Mouse (Mus musculus): ENCODE results near the gene Pdpr. TPM values are rescaled to one million over a fixed set of nuclear protein-coding genes. Genes with fewer than 3 reads are reported as not detected.
"Not testable (repeated sequence)": the region's sequence is repeated elsewhere in the genome, so short reads cannot be mapped to it uniquely, and the experiment has no call there.

Gene Pdpr
- polyA plus RNA-seq, 1 experiment = 0.05 TPM

- H3K27me3 ChIP-seq (ENCODE audit: control insufficient read depth) = peaks cover 10% of the 10 kb centered on the region
- peaks cover 14% of the 10 kb centered on the region for H3K36me3 ChIP-seq (ENCODE audit: control insufficient read depth)
- peaks cover 31% of the 10 kb centered on the region for H3K4me1 ChIP-seq (ENCODE audit: control insufficient read depth)
- TF ChIP-seq GATA1 (IDR thresholded peaks at IDR 0.05; ENCODE audit: low read length) (no peak), TAL1 (IDR thresholded peaks at IDR 0.05; ENCODE audit: low read length) (no peak)
- no peaks in the 10 kb centered on the region for H3K9me3 ChIP-seq (ENCODE audit: control insufficient read depth, low read length)
- H3K4me3 ChIP-seq (replicated peaks) = no peak overlapping the region
Observed at GRCm38 (mm10) chr8:111142521-111142920, 48.1 kb downstream of the Pdpr start.

- Histone ChIP-seq H3K4me3 (replicated peaks) (peak overlapping the region; percentile 72), H3K4me1 (ENCODE audit: control insufficient read depth) (peaks cover 31% of the 10 kb centered on the region), H3K27me3 (ENCODE audit: control insufficient read depth) (peaks cover 14% of the 10 kb centered on the region)
- not testable (repeated sequence) for H3K36me3 ChIP-seq (ENCODE audit: control insufficient read depth); H3K9me3 ChIP-seq (ENCODE audit: control insufficient read depth, low read length)
Observed at GRCm38 (mm10) chr8:111144901-111145459, 50.5 kb downstream of the Pdpr start.

GRCm38 (mm10) chr8:111145460-111146012 lies 51.1 kb downstream of the Pdpr start:
- Histone ChIP-seq H3K4me3 (replicated peaks) (peak overlapping the region; percentile 72), H3K4me1 (ENCODE audit: control insufficient read depth) (peaks cover 29% of the 10 kb centered on the region), H3K27me3 (ENCODE audit: control insufficient read depth) (peaks cover 14% of the 10 kb centered on the region)
- H3K9me3 ChIP-seq (ENCODE audit: control insufficient read depth, low read length); H3K36me3 ChIP-seq (ENCODE audit: control insufficient read depth): not testable (repeated sequence)

- TF ChIP-seq TAL1 (IDR thresholded peaks at IDR 0.05; ENCODE audit: low read length) (no peak), GATA1 (IDR thresholded peaks at IDR 0.05; ENCODE audit: low read length) (no peak)
- Histone ChIP-seq H3K4me3 (replicated peaks) (no peak overlapping the region), H3K4me1 (ENCODE audit: control insufficient read depth) (no peaks in the 10 kb centered on the region), H3K36me3 (ENCODE audit: control insufficient read depth) (peaks cover 70% of the 10 kb centered on the region), H3K27me3 (ENCODE audit: control insufficient read depth) (no peaks in the 10 kb centered on the region), H3K9me3 (ENCODE audit: control insufficient read depth, low read length) (no peaks in the 10 kb centered on the region)
Observed at GRCm38 (mm10) chr8:111155721-111156436, 61.4 kb downstream of the Pdpr start.

- Histone ChIP-seq H3K27me3 (ENCODE audit: control insufficient read depth) (no peaks in the 10 kb centered on the region), H3K9me3 (ENCODE audit: control insufficient read depth, low read length) (no peaks in the 10 kb centered on the region), H3K36me3 (ENCODE audit: control insufficient read depth) (peaks cover 87% of the 10 kb centered on the region), H3K4me1 (ENCODE audit: control insufficient read depth) (no peaks in the 10 kb centered on the region), H3K4me3 (replicated peaks) (no peak overlapping the region)
- TF ChIP-seq GATA1 (IDR thresholded peaks at IDR 0.05; ENCODE audit: low read length) (no peak), TAL1 (IDR thresholded peaks at IDR 0.05; ENCODE audit: low read length) (no peak)
Observed at GRCm38 (mm10) chr8:111157617-111158016, 63.2 kb downstream of the Pdpr start.

- peaks cover 88% of the 10 kb centered on the region for H3K36me3 ChIP-seq (ENCODE audit: control insufficient read depth)
- no peaks in the 10 kb centered on the region for H3K4me1 ChIP-seq (ENCODE audit: control insufficient read depth)
- H3K4me3 ChIP-seq (replicated peaks) = no peak overlapping the region
- TF ChIP-seq GATA1 (IDR thresholded peaks at IDR 0.05; ENCODE audit: low read length) = no peak
- no peak for TF ChIP-seq TAL1 (IDR thresholded peaks at IDR 0.05; ENCODE audit: low read length)
- H3K9me3 ChIP-seq (ENCODE audit: control insufficient read depth, low read length) = no peaks in the 10 kb centered on the region
- no peaks in the 10 kb centered on the region for H3K27me3 ChIP-seq (ENCODE audit: control insufficient read depth)
Observed at GRCm38 (mm10) chr8:111171661-111172060, 77.2 kb downstream of the Pdpr start.

GRCm38 (mm10) chr8:111185472-111185947 lies 91.1 kb downstream of the Pdpr start:
- Histone ChIP-seq H3K4me1 (ENCODE audit: control insufficient read depth) (no peaks in the 10 kb centered on the region), H3K9me3 (ENCODE audit: control insufficient read depth, low read length) (no peaks in the 10 kb centered on the region), H3K36me3 (ENCODE audit: control insufficient read depth) (peaks cover 66% of the 10 kb centered on the region), H3K4me3 (replicated peaks) (no peak overlapping the region), H3K27me3 (ENCODE audit: control insufficient read depth) (no peaks in the 10 kb centered on the region)
- TF ChIP-seq TAL1 (IDR thresholded peaks at IDR 0.05; ENCODE audit: low read length) (no peak), GATA1 (IDR thresholded peaks at IDR 0.05; ENCODE audit: low read length) (no peak)

Other genes starting within 250 kb of the Pdpr start
- gene Cog4, start 248.0 kb upstream of the Pdpr start, polyA plus RNA-seq (2012) = 0.56 and 0.67 TPM in 2 replicates
- gene Sf3b3, start 247.8 kb upstream of the Pdpr start, polyA plus RNA-seq (2012) = 0.49 and 0.52 TPM in 2 replicates
- 0.31 and 0.47 TPM in 2 replicates for gene Fuk, start 192.1 kb upstream of the Pdpr start, polyA plus RNA-seq (2012)
- 8.8 and 11.7 TPM in 2 replicates for gene St3gal2, start 174.7 kb upstream of the Pdpr start, polyA plus RNA-seq (2012)
- gene Ddx19a, start 96.8 kb upstream of the Pdpr start, polyA plus RNA-seq (2012) = 4.4 and 5.7 TPM in 2 replicates
- gene Ddx19b, start 62.9 kb upstream of the Pdpr start, polyA plus RNA-seq (2012) = 0.09 and 0.20 TPM in 2 replicates
- gene Aars, start 61.5 kb upstream of the Pdpr start, polyA plus RNA-seq (2012) = 4.3 and 8.5 TPM in 2 replicates
- gene Exosc6, start 38.3 kb upstream of the Pdpr start, polyA plus RNA-seq (2012) = 4.8 and 5.0 TPM in 2 replicates
- gene Clec18a, start 2.2 kb upstream of the Pdpr start, polyA plus RNA-seq (2012) = not detected in 2 replicates
- 1.1 and 1.4 TPM in 2 replicates for gene Glg1, start 164.6 kb downstream of the Pdpr start, polyA plus RNA-seq (2012)
- gene Rfwd3, start 205.6 kb downstream of the Pdpr start, polyA plus RNA-seq (2012) = 0.63 TPM in 2 replicates
- gene Mlkl, start 243.5 kb downstream of the Pdpr start, polyA plus RNA-seq (2012) = 0.06 TPM in 1 of 2 replicates, not detected in the other

Data from erythroblast, embryonic 14.5 days (primary cell).